Mouse (Mus musculus) embryonic facial prominence, embryonic 13.5 days (tissue): Measurements from ENCODE around the gene Zfp51. TPM values are rescaled to one million over a fixed set of nuclear protein-coding genes. Genes with fewer than 3 reads are reported as not detected.
"Not testable (repeated sequence)": the region's sequence is repeated elsewhere in the genome, so short reads cannot be mapped to it uniquely, and the experiment has no call there.

Experiments used
- ATAC-seq: fragments of 200-750 bp; cut with Nextera tagmentation; 2 replicates; pipeline ENCODE4 v1.8.0; 2017; ENCODE audit warnings: low read depth; ENCODE audit not compliant: insufficient number of reproducible peaks, insufficient read depth, low FRiP score, low TSS enrichment
- H3K27ac ChIP-seq: fragments of 300-500 bp; sonication (generic); 2 replicates; pipeline ENCODE4 v1.5.1; 2015; ENCODE audit warnings: moderate library complexity, mild to moderate bottlenecking, inconsistent platforms
- H3K27me3 ChIP-seq: fragments of 300-500 bp; sonication (generic); 2 replicates; pipeline ENCODE4 v1.6.1; 2015; ENCODE audit warnings: mild to moderate bottlenecking, inconsistent platforms
- H3K36me3 ChIP-seq: fragments of 300-500 bp; sonication (generic); 2 replicates; pipeline ENCODE4 v1.6.1; 2015; ENCODE audit warnings: mild to moderate bottlenecking, inconsistent platforms
- H3K4me1 ChIP-seq: fragments of 300-500 bp; sonication (generic); 2 replicates; pipeline ENCODE4 v1.6.1; 2015; ENCODE audit warnings: inconsistent platforms
- H3K4me2 ChIP-seq: fragments of 300-500 bp; sonication (generic); 2 replicates; pipeline ENCODE4 v1.6.1; 2015; ENCODE audit warnings: moderate library complexity, mild to moderate bottlenecking, inconsistent platforms
- H3K4me3 ChIP-seq: fragments of 300-500 bp; sonication (generic); 2 replicates; pipeline ENCODE4 v1.5.1; 2015; ENCODE audit warnings: mild to moderate bottlenecking, inconsistent platforms
- H3K9ac ChIP-seq: fragments of 300-500 bp; sonication (generic); 2 replicates; pipeline ENCODE4 v1.6.1; 2015; ENCODE audit warnings: mild to moderate bottlenecking, inconsistent platforms
- H3K9me3 ChIP-seq: fragments of 300-500 bp; sonication (generic); 2 replicates; pipeline ENCODE4 v1.6.1; 2016; ENCODE audit warnings: inconsistent platforms
- WGBS: fragments of 180-500 bp; shearing (Covaris S2); methylation state at CpG from one replicate; pipeline ENCODE4 v1.1.7; 2015; ENCODE audit warnings: mixed read lengths; 5-methylcytosine and 5-hydroxymethylcytosine counted together
- polyA plus RNA-seq: library from polyadenylated mRNA; unstranded; fragments of >200 nt; fragmentation: Nextera tagmentation; extraction: Ambion mirVana; gene quantifications from 2 replicates; pipeline ENCODE4 v1.2.1, GENCODE M21; 2015

Gene Zfp51
- polyA plus RNA-seq, 1 experiment from 2014 or later = 15.0 TPM

DNA sequence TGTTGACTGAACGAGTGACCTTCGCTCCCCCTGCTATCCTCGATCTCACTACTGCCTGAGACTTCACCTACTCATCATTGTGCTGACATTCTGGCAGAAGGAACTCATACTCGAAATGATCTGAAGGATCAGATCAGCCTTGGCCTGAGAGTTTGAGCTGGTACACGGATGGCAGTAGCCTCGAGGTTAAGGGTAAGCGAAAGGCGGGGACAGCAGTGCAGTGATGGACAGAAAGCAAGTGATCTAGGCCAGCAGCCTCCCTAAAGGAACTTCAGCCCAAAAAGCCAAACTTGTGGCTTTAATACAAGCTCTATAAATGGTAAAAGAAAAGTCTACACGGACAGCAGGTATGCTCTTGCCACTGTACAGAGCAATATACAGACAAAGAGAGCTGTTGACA lies 26.2 kb downstream of the Zfp51 start:
- H3K9ac ChIP-seq, H3K36me3 ChIP-seq, H3K27me3 ChIP-seq, H3K27ac ChIP-seq, H3K9me3 ChIP-seq, H3K4me2 ChIP-seq, ATAC-seq, H3K4me3 ChIP-seq: not testable (repeated sequence)
- WGBS = 89% methylated on average over 5 of the region's 9 CpGs
- peaks cover 13% of the 10 kb centered on the region for H3K4me1 ChIP-seq

DNA sequence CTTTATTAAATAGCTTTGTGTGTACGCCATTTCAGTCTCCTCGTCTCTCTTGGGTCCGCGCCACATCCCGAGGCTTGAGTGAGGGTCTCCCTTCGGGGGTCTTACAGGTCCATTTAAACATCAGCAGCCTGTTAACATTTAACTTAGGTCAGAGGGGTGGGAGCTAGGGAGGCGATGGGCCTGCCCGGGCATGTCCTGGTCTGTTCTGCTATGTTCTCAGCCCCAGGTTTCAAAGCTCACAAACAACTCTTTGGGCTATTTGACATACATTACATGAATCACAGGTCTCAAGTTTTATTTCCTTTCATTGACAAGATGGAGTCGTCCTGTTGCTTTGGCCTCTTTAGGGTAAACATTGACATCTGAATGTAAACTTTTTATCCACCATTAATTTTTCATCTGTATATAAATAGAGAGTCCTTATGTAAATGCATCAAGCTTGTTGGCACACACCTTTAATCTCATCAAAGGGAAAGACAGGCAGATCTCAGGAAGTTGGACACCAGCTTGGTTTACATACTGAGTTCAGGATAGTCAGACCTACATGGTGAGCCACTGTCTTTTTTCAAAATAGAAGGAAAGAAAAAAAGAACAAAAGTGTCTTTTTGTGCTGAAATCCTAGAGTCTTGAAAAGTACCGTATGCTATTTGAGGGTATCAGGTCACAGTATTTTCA lies 28.1 kb downstream of the Zfp51 start:
- not testable (repeated sequence) for H3K9me3 ChIP-seq, H3K4me2 ChIP-seq, H3K9ac ChIP-seq, ATAC-seq, H3K4me3 ChIP-seq, H3K27me3 ChIP-seq, H3K4me1 ChIP-seq, H3K27ac ChIP-seq, H3K36me3 ChIP-seq
- WGBS = 72% methylated on average over 10 of the region's 10 CpGs

DNA sequence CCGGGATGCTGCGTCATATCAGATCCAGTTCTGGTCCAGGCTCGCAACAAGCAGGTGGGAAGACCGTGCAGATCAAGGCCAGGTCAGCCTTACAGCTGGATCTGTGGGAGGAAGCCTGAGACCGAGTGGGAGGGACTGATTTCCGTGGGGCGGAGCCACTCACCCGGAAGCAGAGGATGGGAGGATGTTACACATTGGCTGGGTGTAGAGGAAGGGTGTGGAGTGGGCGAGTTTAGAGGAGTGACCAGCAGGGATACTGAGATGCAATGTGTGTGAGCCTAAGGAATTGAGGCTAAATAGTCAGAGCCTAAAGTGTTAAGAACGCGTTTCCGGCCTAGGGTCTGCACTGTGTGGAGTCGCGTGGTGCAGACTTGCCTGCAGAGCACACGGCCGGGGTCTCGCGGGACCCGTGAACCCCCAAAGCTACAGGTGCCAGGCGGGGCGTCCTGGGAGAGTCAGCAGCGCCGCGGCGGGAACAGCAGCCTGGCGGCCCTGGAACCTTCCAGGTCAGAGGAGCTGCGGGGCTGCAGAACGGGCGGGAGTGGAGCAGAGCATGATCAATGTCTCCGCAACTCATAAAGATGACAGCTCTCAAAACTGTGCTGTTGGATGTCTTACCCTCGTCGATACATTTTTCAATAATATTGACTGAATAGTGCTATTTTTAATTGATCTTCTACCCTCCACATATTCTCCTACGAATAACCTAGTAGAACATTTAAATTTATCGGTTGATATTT lies 38.8 kb downstream of the Zfp51 start, which contains the start of gene Zfp53:
Zfp53 (plus strand) TSS at position 239 of the 740 bp plus-strand sequence.
- Histone ChIP-seq H3K36me3 (0 out of 2 replicates have a peak, but pooled peaks cover 5% of the 10 kb centered on the region), H3K4me1 (peaks cover 5% of the 10 kb centered on the region; the same call in 1 of the 2 replicates), H3K27me3 (no peaks in the 10 kb centered on the region), H3K27ac (peak within 1 kb of the TSS; percentile 71), H3K9me3 (no peaks in the 10 kb centered on the region), H3K4me2 (peak within 1 kb of the TSS; percentile 71), H3K4me3 (peak within 1 kb of the TSS; percentile 82), H3K9ac (peak within 1 kb of the TSS; percentile 86)
- under 1% methylated on average over 34 of the region's 34 CpGs for WGBS
- ATAC-seq = peak; percentile 98

DNA sequence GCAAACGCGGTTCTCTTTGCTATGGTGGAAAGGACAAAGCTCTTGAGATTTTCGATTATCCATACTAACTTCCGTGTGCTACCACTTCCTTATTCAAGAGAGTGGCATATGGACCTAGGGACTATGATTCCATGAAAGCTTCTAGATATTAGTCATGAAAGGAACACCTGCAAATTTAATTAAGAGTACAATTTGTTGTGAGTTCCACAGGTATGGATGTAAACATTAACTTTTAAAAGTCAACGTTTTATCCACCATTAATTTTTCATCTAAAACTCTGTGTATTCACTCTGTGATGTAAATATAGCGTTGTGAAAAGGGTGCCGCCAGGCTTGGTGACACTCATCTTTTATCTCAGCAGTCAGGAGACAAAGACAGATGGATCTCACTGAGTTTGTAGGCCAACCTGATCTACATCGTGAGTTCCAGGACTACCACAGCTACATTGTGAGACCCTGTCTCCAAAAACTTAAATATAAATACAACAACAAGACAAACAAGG lies 39.4 kb downstream of the Zfp51 start:
- Histone ChIP-seq H3K9me3 (no peaks in the 10 kb centered on the region), H3K9ac (peak overlapping the region; percentile 86), H3K4me2 (peak overlapping the region; percentile 71), H3K27ac (no peak overlapping the region), H3K4me3 (peak overlapping the region; percentile 82), H3K36me3 (0 out of 2 replicates have a peak, but pooled peaks cover 5% of the 10 kb centered on the region), H3K27me3 (no peaks in the 10 kb centered on the region), H3K4me1 (peaks cover 5% of the 10 kb centered on the region; the same call in 1 of the 2 replicates)
- ATAC-seq = no peak
- 19% methylated on average over 8 of the region's 8 CpGs for WGBS

DNA sequence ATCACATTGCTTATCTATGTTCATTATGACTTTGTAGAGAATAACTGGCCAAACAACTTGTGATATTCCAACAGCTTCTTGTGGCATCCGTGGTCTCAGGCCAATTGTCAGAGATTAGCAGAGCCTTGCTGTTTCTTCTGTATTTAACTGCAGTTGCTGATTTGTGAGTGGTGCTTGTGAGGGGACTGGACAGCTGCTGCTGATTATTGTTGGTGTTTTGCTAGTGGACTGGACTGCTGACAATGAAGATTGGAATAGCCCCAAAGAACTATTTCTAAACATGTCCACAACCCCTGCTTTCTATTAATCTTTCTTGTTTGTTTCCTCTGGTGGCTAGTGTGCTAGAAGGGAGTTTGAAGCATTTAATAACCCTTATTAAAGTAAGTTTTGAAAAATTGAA lies 51.2 kb downstream of the Zfp51 start:
- WGBS = 66% methylated on average over 1 of the region's 1 CpGs
- 0 out of 2 replicates have a peak, but pooled peaks cover 2% of the 10 kb centered on the region for H3K9me3 ChIP-seq

DNA sequence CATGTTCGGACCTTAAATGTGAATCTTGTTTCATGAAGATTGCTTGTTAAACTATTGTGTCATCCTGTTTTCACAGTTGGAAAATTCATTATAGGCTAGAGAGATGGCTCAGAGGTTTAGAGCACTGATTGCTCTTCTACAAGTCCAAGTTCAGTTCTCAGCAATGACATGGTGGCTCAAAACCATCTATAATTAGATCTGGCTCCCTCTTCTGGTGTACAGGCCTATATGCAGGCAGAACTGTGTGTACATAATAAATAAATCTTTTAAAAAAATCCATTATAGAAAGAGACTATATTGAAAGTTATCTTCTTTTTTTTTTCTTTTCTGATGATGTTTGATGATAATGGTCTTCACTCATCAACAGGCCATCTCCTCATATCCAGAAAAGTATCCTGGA lies 54.4 kb downstream of the Zfp51 start:
- WGBS = 94% methylated on average over 1 of the region's 1 CpGs
- no peaks in the 10 kb centered on the region for H3K27me3 ChIP-seq
- H3K4me2 ChIP-seq = no peak overlapping the region
- H3K9ac ChIP-seq = no peak overlapping the region
- H3K27ac ChIP-seq = no peak overlapping the region
- no peak for ATAC-seq
- H3K9me3 ChIP-seq = no peaks in the 10 kb centered on the region
- no peaks in the 10 kb centered on the region for H3K4me1 ChIP-seq
- H3K36me3 ChIP-seq = peaks cover 21% of the 10 kb centered on the region
- no peak overlapping the region for H3K4me3 ChIP-seq

More for the DNA sequence above, 51.2 kb downstream of the Zfp51 start:
- H3K36me3 ChIP-seq = peaks cover 15% of the 10 kb centered on the region
- no peaks in the 10 kb centered on the region for H3K4me1 ChIP-seq
- H3K4me2 ChIP-seq = no peak overlapping the region
- no peak overlapping the region for H3K27ac ChIP-seq
- H3K27me3 ChIP-seq = no peaks in the 10 kb centered on the region
- H3K9ac ChIP-seq = no peak overlapping the region
- ATAC-seq = no peak
- no peak overlapping the region for H3K4me3 ChIP-seq

DNA sequence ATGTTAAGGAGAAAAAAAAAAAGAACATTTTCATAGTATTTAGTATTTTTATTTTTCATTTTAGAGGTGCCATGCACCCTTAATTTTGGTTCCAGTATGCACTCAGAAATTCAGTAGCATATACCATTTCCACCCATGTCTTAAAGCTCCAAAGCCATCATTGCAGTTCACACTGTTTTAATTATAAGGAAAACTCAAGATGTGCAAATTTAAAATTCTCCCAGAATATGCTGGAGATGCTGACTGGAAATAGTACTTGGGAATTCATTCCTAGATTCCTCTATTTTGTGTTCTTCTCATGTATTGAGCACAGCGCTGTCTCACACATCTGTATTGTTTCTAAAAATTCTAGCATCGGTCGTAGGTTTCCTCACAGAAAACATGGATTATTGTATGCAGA lies 56.1 kb downstream of the Zfp51 start:
- Histone ChIP-seq H3K27me3 (no peaks in the 10 kb centered on the region), H3K27ac (no peak overlapping the region), H3K9ac (no peak overlapping the region), H3K4me2 (no peak overlapping the region), H3K4me1 (no peaks in the 10 kb centered on the region), H3K36me3 (peaks cover 28% of the 10 kb centered on the region), H3K9me3 (no peaks in the 10 kb centered on the region), H3K4me3 (no peak overlapping the region)
- WGBS = 97% methylated on average over 3 of the region's 3 CpGs
- no peak for ATAC-seq

DNA sequence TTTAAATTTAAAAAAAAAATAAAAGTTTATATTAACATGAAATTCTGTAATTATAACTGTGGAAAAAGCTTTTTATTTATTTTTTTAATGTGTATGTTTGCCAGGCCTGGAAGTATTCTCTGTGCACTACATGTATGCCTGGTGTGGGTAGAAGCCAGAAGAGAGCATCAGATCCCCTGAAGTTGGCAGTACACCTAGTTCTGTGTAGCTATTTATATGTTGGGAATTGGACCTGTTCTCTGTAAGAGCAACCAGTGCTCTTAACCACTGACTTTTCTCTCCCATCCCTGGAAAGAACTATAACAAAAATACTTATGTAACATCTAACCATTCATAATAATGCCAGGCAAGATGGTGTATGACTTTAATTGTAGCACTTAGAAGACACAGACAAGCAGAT lies 59.6 kb downstream of the Zfp51 start:
- no peak overlapping the region for H3K4me2 ChIP-seq
- H3K4me3 ChIP-seq = no peak overlapping the region
- no peaks in the 10 kb centered on the region for H3K4me1 ChIP-seq
- H3K36me3 ChIP-seq = peaks cover 32% of the 10 kb centered on the region
- H3K9me3 ChIP-seq = no peaks in the 10 kb centered on the region
- no peaks in the 10 kb centered on the region for H3K27me3 ChIP-seq
- no peak overlapping the region for H3K9ac ChIP-seq
- no peak for ATAC-seq
- no peak overlapping the region for H3K27ac ChIP-seq

Other genes starting within 250 kb of the Zfp51 start
- gene Vmn1r234, start 224.3 kb upstream of the Zfp51 start, polyA plus RNA-seq = not detected in 2 replicates
- gene Vmn1r235, start 194.0 kb upstream of the Zfp51 start, polyA plus RNA-seq = not detected in 2 replicates
- gene Vmn1r236, start 167.4 kb upstream of the Zfp51 start, polyA plus RNA-seq = not detected in 2 replicates
- gene Vmn1r237, start 138.5 kb upstream of the Zfp51 start, polyA plus RNA-seq = not detected in 2 replicates
- 3.8 and 5.0 TPM in 2 replicates for gene Zfp677, start 66.6 kb upstream of the Zfp51 start, polyA plus RNA-seq
- 3.4 TPM in 2 replicates for gene Zfp54, start 27.1 kb upstream of the Zfp51 start, polyA plus RNA-seq
- 9.5 and 10.5 TPM in 2 replicates for gene Zfp53, start 38.6 kb downstream of the Zfp51 start, polyA plus RNA-seq
- 4.3 and 5.0 TPM in 2 replicates for gene Zfp52, start 85.2 kb downstream of the Zfp51 start, polyA plus RNA-seq
- gene Zfp948, start 116.6 kb downstream of the Zfp51 start, polyA plus RNA-seq = 15.2 and 15.9 TPM in 2 replicates
- gene Zfp983, start 200.2 kb downstream of the Zfp51 start, polyA plus RNA-seq = 6.1 and 7.2 TPM in 2 replicates
- 5.8 and 8.9 TPM in 2 replicates for gene Gm10226, start 241.5 kb downstream of the Zfp51 start, polyA plus RNA-seq